Mouse (Mus musculus) left cerebral cortex, postnatal 14 days (tissue): ENCODE results near the gene Cog8. TPM values are rescaled to one million over a fixed set of nuclear protein-coding genes. Genes with fewer than 3 reads are reported as not detected.

ENCODE experiments used
- DNase-seq, 2 experiments: peaks; one replicate each; pipeline ENCODE4 v3.0.0; 2021 to 2022; ENCODE audit warnings: low spot score in 2 of 2, mixed read lengths in 1 of 2
- intact Hi-C: fragments of 180-260 bp; cut with DNase I; formaldehyde crosslinking; loops from one replicate; pipeline ENCODE4 v1.15.1; 2025
- long read RNA-seq, 2 experiments: library from polyadenylated mRNA; stranded (forward); transcript quantifications; one replicate each; pipeline ENCODE4 v2.0.0; 2021
- total RNA-seq, 2 experiments: library from RNA; stranded (reverse); gene quantifications; 2 replicates each; pipeline ENCODE4 v1.2.3; 2021

Gene Cog8
- 10 to 100 TPM; 26.5 to 29.5 TPM for total RNA-seq
- long read RNA-seq, experiment 1, full-length matches to known transcripts, result 20 of 26 reads
- long read RNA-seq, experiment 1, partial matches to known transcripts, result 4 of 26 reads
- long read RNA-seq, experiment 1, other reads (novel, unspliced or antisense), result 2 of 26 reads
- long read RNA-seq, experiment 2, full-length matches to known transcripts, result 14 of 26 reads
- long read RNA-seq, experiment 2, partial matches to known transcripts, result 4 of 26 reads
- long read RNA-seq, experiment 2, other reads (novel, unspliced or antisense), result 8 of 26 reads

DNA sequence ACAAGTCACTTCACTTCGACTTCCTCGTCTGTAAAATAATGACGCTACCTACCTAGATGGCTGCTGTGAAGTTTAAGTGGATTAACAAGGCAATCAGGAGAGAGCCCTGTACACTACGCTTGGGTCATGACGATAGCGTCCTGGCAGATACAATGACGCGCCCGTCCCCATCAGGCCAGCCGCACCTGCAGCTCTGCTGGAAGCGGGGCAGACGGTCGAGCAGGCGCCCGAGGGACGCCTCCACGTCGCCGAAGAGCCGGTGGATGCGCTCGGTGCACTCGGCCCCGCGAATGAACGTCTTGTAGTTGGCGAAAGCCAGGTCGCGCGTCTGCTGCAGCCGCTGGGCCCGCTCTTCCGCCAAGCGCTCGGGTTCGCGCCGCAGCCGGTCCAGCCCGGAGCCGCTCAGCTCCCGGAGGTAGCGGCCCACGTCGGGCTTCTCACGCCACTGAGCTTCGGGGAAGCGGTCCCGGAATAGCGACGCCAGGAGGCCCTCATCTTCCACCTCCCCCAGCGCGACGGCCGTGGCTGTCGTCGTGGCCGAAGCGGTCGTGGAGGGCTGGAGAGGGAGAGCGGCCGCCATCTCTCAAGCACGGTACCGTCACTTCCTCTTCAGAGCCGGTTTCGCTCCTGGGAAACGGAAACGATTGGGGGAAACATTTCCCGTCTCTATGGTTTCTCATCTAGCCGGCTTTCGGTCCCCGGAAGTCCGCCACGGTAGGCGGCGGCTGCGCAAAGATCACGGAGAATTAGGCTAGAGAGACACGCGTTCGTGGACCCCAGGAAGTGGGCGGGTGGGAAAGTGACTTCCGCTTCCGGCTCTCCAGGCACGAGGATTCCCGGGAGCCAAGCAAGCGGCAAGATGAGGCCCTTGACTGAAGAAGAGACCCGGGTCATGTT, at the start of gene Cog8, which contains the start of gene Nip7:
Gene Cog8, minus strand, starts transcription at position 614 of the 897 bp plus-strand sequence.
Gene Nip7, plus strand, starts transcription at position 802 of the 897 bp plus-strand sequence.
- peak; percentile 96 to 97 for DNase-seq
- intact Hi-C loops, result no loop called here

GRCm38 (mm10) chr8:107104547-107104946, 48.1 kb upstream of the Cog8 start:
- intact Hi-C loops, result no loop called here
- DNase-seq, result peak; percentile 45 to 72

DNA sequence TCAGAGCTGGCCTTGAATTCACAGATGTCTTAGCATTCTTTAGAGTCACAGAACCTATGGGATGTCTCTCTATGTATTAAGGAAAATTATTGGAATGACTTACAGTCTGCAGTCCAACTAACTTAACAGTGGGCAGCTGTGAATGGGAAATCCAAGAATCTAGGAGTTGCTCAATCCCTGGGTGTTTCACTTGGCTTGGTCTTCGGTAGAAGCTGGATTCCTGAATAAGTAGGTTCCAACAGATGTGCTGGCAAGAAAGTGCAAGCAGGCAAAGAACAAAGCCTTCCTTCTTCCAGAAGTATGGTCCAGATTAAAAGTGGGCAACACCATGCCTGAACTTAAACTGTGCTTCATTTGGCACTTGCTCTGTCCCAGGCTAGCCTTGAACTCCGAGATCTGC, 44.1 kb upstream of the Cog8 start:
- no peak for DNase-seq
- intact Hi-C loops, result no loop called here

- intact Hi-C loops, result no loop called here
- DNase-seq, result peak; percentile 95
Measured at GRCm38 (mm10) chr8:107096366-107097036, 40.0 kb upstream of the Cog8 start, which contains the start of gene Terf2. Gene Terf2 (minus strand): TSS chr8:107096547.

GRCm38 (mm10) chr8:107095717-107096365, 39.4 kb upstream of the Cog8 start:
- peak in 1 of 2 experiments; percentile 38 for DNase-seq
- intact Hi-C loops, result no loop called here

- DNase-seq, result no peak
- intact Hi-C loops, result no loop called here
Measured at GRCm38 (mm10) chr8:107090531-107090930, 34.0 kb upstream of the Cog8 start.

- no peak for DNase-seq
- intact Hi-C loops, result no loop called here
Measured at GRCm38 (mm10) chr8:107088526-107089063, 32.1 kb upstream of the Cog8 start.

GRCm38 (mm10) chr8:107086018-107086417, 29.5 kb upstream of the Cog8 start:
- DNase-seq, result no peak
- intact Hi-C loops, result no loop called here

- intact Hi-C loops, result no loop called here
Measured at GRCm38 (mm10) chr8:107085358-107085757, 28.9 kb upstream of the Cog8 start.

DNA sequence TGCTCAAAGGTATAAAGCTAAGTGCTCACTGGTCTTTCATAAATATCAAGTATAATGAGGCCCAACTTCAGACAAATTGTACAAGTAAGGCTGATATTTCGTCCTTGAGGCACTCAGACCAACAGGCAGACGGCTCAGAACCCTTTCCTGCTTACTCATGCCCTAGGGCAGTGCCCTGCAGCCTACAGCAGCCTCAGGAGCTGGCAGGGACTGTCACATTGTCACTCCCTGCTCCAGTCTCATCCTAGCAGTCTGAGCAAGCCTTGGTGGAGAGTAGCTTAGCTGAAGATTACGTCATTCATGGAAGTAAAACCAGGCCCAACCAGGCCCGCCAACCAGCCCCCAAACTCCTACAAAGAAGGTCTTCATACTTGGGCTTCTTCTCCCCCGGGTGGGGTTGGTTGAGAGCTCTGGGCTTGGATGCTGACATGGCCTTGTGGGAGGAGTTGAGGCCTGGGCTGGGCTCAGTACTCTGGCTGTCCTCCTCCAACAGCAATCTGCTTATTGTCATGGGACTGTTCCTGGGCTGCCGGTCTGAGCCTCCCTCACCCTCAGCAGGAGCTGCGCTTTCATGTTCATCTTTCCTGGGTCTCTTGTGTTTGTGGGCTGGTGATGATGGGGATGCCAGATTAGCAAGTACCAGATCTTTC, 19.9 kb upstream of the Cog8 start:
- intact Hi-C loops, result no loop called here
- no peak for DNase-seq

More at GRCm38 (mm10) chr8:107085358-107085757, 28.9 kb upstream of the Cog8 start:
- DNase-seq, result no peak

GRCm38 (mm10) chr8:107074128-107074527, 17.6 kb upstream of the Cog8 start:
- intact Hi-C loops, result no loop called here
- DNase-seq, result no peak

- intact Hi-C loops, result no loop called here
Measured at GRCm38 (mm10) chr8:107073706-107074105, 17.2 kb upstream of the Cog8 start.

GRCm38 (mm10) chr8:107065511-107066496, 9.3 kb upstream of the Cog8 start, which contains the start of gene Tmed6:
Gene Tmed6 (minus strand): TSS chr8:107065644.
- intact Hi-C loops, result no loop called here
- no peak for DNase-seq

More at GRCm38 (mm10) chr8:107073706-107074105, 17.2 kb upstream of the Cog8 start:
- DNase-seq, result no peak

DNA sequence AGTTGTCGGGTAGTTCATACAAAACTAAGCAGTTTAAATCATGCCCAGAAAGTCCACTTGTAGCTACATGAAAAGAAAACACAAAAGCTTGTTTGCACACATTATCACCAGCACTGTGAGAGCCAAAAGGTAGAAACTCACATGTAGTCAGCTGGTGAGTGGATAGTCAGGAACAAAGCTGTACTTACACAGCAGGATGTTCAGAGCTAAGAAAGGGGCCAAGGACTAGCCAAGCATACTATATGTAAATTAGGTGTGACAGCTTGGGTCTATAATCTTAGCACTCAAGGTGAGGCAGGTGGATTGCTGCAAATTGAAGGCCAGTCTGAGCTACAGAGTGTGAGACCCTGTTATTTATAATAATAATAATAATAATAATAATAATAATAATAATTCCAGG, 6.1 kb upstream of the Cog8 start:
- no peak for DNase-seq
- intact Hi-C loops, result no loop called here

DNA sequence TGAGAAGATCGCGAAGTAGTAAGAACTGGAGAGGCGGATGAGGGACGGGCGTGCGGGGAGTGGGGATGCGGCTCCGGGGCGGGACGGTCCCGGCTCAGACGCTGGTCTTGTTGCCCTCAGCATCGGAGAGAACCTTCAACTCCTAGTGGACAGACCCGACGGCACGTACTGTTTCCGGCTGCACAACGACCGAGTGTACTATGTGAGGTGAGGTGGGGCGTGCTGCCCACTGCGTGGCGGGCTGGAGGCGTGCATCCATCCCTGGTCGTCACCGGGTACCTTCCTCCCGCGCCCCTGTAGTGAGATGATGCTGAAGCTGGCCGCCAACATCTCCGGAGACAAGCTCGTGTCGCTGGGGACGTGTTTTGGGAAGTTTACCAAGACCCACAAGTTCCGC, 482 bp upstream of the Cog8 start:
- peak in 1 of 2 experiments; percentile 29 for DNase-seq
- intact Hi-C loops, result no loop called here

- intact Hi-C loops, result no loop called here
Measured at GRCm38 (mm10) chr8:107052046-107052445, 4.4 kb downstream of the Cog8 start.

DNA sequence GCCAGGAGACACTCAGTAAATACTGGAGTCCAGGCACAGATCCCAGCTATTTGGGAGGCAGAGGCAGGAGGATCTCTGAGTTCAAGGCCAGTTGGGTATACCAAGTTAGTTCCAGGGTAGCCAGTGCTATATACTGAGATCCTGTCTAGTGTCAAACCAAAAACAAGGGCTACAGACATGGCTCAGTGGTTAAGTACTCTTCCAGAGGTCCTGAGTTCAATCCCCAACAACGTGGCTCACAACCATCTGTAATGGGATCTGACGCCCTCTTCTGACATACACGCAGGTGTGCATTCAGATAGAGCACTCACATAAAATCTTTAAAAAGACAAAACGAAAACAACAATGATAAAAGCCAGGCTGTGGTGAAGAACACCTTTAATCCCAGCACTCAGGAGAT, 7.0 kb downstream of the Cog8 start:
- intact Hi-C loops, result no loop called here
- no peak for DNase-seq

More at GRCm38 (mm10) chr8:107052046-107052445, 4.4 kb downstream of the Cog8 start:
- no peak for DNase-seq
